Mouse (Mus musculus) heart, embryonic 12.5 days (tissue): ENCODE measurements at regions not wholly inside any gene's neighbourhood (a gene's known extent, or its start where the extent isn't known, plus 50 kb on each side); places are given as distances from the start of the nearest gene placed in this dataset.
A peak's percentile ranks its signal among the peaks of the same experiment; 100 is the strongest.

Source experiments
- ATAC-seq: fragments of 200-750 bp; cut with Nextera tagmentation; 2 replicates; pipeline ENCODE4 v1.8.0; 2017; ENCODE audit warnings: moderate TSS enrichment, moderate library complexity; ENCODE audit not compliant: insufficient number of reproducible peaks, low FRiP score
- H3K27ac ChIP-seq: fragments of 300-500 bp; sonication (generic); 2 replicates; pipeline ENCODE4 v1.5.1; 2016; ENCODE audit warnings: mild to moderate bottlenecking, moderate library complexity; ENCODE audit not compliant: poor library complexity, severe bottlenecking
- H3K27me3 ChIP-seq: fragments of 300-500 bp; sonication (generic); replicated peaks from 2 replicates; pipeline ENCODE4 v1.6.1; 2016; ENCODE audit warnings: mild to moderate bottlenecking, moderate library complexity
- H3K36me3 ChIP-seq: fragments of 300-500 bp; sonication (generic); 2 replicates; pipeline ENCODE4 v1.6.1; 2016; ENCODE audit warnings: mild to moderate bottlenecking, moderate library complexity
- H3K4me1 ChIP-seq: fragments of 300-500 bp; sonication (generic); replicated peaks from 2 replicates; pipeline ENCODE4 v1.6.1; 2016; ENCODE audit warnings: mild to moderate bottlenecking
- H3K4me2 ChIP-seq: fragments of 300-500 bp; sonication (generic); 2 replicates; pipeline ENCODE4 v1.6.1; 2016; ENCODE audit warnings: mild to moderate bottlenecking, moderate library complexity
- H3K4me3 ChIP-seq: fragments of 300-500 bp; sonication (generic); 2 replicates; pipeline ENCODE4 v1.5.1; 2016; ENCODE audit warnings: mild to moderate bottlenecking
- H3K9ac ChIP-seq: fragments of 300-500 bp; sonication (generic); 2 replicates; pipeline ENCODE4 v1.6.1; 2016; ENCODE audit warnings: mild to moderate bottlenecking, moderate library complexity
- H3K9me3 ChIP-seq: fragments of 300-500 bp; sonication (generic); replicated peaks from 2 replicates; pipeline ENCODE4 v1.6.1; 2016; ENCODE audit warnings: mild to moderate bottlenecking, moderate library complexity
- WGBS: fragments of 180-500 bp; shearing (Covaris S2); methylation state at CpG from one replicate; pipeline ENCODE4 v1.1.7; 2016; 5-methylcytosine and 5-hydroxymethylcytosine counted together

- no peak for ATAC-seq
- Histone ChIP-seq H3K36me3 (no peaks in the 10 kb centered on the region), H3K4me3 (no peak overlapping the region), H3K27ac (no peak overlapping the region), H3K27me3 (no peaks in the 10 kb centered on the region), H3K9me3 (0 out of 2 replicates have a peak, but pooled peaks cover 3% of the 10 kb centered on the region), H3K4me2 (no peak overlapping the region), H3K9ac (no peak overlapping the region), H3K4me1 (no peaks in the 10 kb centered on the region)
- WGBS: 57% methylated on average over 3 of the region's 3 CpGs
Measured at GRCm38 (mm10) chr9:74758025-74758424, 103.7 kb upstream of the Onecut1 start.

GRCm38 (mm10) chr9:74758876-74759275 lies 102.8 kb upstream of the Onecut1 start:
- H3K27me3 ChIP-seq: no peaks in the 10 kb centered on the region
- no peaks in the 10 kb centered on the region for H3K36me3 ChIP-seq
- H3K4me1 ChIP-seq: no peaks in the 10 kb centered on the region
- no peak overlapping the region for H3K27ac ChIP-seq
- H3K4me2 ChIP-seq: no peak overlapping the region
- no peak for ATAC-seq
- H3K9ac ChIP-seq: no peak overlapping the region
- H3K9me3 ChIP-seq: 0 out of 2 replicates have a peak, but pooled peaks cover 3% of the 10 kb centered on the region
- 74% methylated on average over 4 of the region's 4 CpGs for WGBS
- H3K4me3 ChIP-seq: no peak overlapping the region

GRCm38 (mm10) chr9:74780419-74780818 lies 81.3 kb upstream of the Onecut1 start:
- Histone ChIP-seq H3K27ac (no peak overlapping the region), H3K4me1 (no peaks in the 10 kb centered on the region), H3K27me3 (no peaks in the 10 kb centered on the region), H3K4me3 (no peak overlapping the region), H3K4me2 (no peak overlapping the region), H3K9me3 (no peaks in the 10 kb centered on the region), H3K9ac (no peak overlapping the region), H3K36me3 (no peaks in the 10 kb centered on the region)
- 48% methylated on average over 3 of the region's 3 CpGs for WGBS
- ATAC-seq: no peak

GRCm38 (mm10) chr9:74793394-74793793 lies 68.3 kb upstream of the Onecut1 start:
- Histone ChIP-seq H3K9ac (no peak overlapping the region), H3K4me1 (no peaks in the 10 kb centered on the region), H3K36me3 (no peaks in the 10 kb centered on the region), H3K27ac (no peak overlapping the region), H3K9me3 (no peaks in the 10 kb centered on the region), H3K4me2 (no peak overlapping the region), H3K4me3 (no peak overlapping the region), H3K27me3 (no peaks in the 10 kb centered on the region)
- ATAC-seq: no peak
- WGBS: 83% methylated on average over 1 of the region's 1 CpGs

GRCm38 (mm10) chr9:74795994-74796393 lies 65.7 kb upstream of the Onecut1 start:
- H3K4me2 ChIP-seq: no peak overlapping the region

GRCm38 (mm10) chr9:74797272-74797844 lies 64.4 kb upstream of the Onecut1 start:
- no peak for ATAC-seq

More at GRCm38 (mm10) chr9:74795994-74796393, 65.7 kb upstream of the Onecut1 start:
- H3K4me1 ChIP-seq: no peaks in the 10 kb centered on the region
- H3K36me3 ChIP-seq: no peaks in the 10 kb centered on the region
- H3K27me3 ChIP-seq: 0 out of 2 replicates have a peak, but pooled peaks cover 10% of the 10 kb centered on the region
- no peak for ATAC-seq
- no peak overlapping the region for H3K4me3 ChIP-seq
- WGBS: 36% methylated on average over 4 of the region's 4 CpGs
- no peak overlapping the region for H3K9ac ChIP-seq
- H3K9me3 ChIP-seq: no peaks in the 10 kb centered on the region
- H3K27ac ChIP-seq: no peak overlapping the region

GRCm38 (mm10) chr9:74801091-74801490 lies 60.6 kb upstream of the Onecut1 start:
- no peak overlapping the region for H3K4me3 ChIP-seq
- no peak overlapping the region for H3K4me2 ChIP-seq
- 0 out of 2 replicates have a peak, but pooled peaks cover 10% of the 10 kb centered on the region for H3K27me3 ChIP-seq
- 0 out of 2 replicates have a peak, but pooled peaks cover 3% of the 10 kb centered on the region for H3K9me3 ChIP-seq
- 76% methylated on average over 4 of the region's 4 CpGs for WGBS
- ATAC-seq: no peak
- no peak overlapping the region for H3K27ac ChIP-seq
- no peak overlapping the region for H3K9ac ChIP-seq
- no peaks in the 10 kb centered on the region for H3K36me3 ChIP-seq
- H3K4me1 ChIP-seq: no peaks in the 10 kb centered on the region

More at GRCm38 (mm10) chr9:74797272-74797844, 64.4 kb upstream of the Onecut1 start:
- no peaks in the 10 kb centered on the region for H3K9me3 ChIP-seq
- no peaks in the 10 kb centered on the region for H3K36me3 ChIP-seq
- 0 out of 2 replicates have a peak, but pooled peaks cover 10% of the 10 kb centered on the region for H3K27me3 ChIP-seq
- no peak overlapping the region for H3K4me3 ChIP-seq
- no peaks in the 10 kb centered on the region for H3K4me1 ChIP-seq
- H3K4me2 ChIP-seq: no peak overlapping the region
- H3K27ac ChIP-seq: no peak overlapping the region
- WGBS: 82% methylated on average over 5 of the region's 5 CpGs
- H3K9ac ChIP-seq: no peak overlapping the region

- Histone ChIP-seq H3K4me2 (peak overlapping the region; percentile 28; the same call in 1 of the 2 replicates), H3K27me3 (peaks cover 19% of the 10 kb centered on the region), H3K4me3 (no peak overlapping the region), H3K9me3 (no peaks in the 10 kb centered on the region), H3K4me1 (peaks cover 10% of the 10 kb centered on the region), H3K27ac (no peak overlapping the region), H3K9ac (no peak overlapping the region), H3K36me3 (no peaks in the 10 kb centered on the region)
- WGBS: 28% methylated on average over 8 of the region's 8 CpGs
- ATAC-seq: no peak
Measured at GRCm38 (mm10) chr9:74811437-74811836, 50.3 kb upstream of the Onecut1 start.
